Mouse (Mus musculus): ENCODE data around the gene Grin3b. TPM values are rescaled to one million over a fixed set of nuclear protein-coding genes. Genes with fewer than 3 reads are reported as not detected.
A peak's percentile ranks its signal among the peaks of the same experiment; 100 is the strongest.

Gene Grin3b
- total and polyA plus RNA-seq, 2 experiments from 2014 or later = 0.14 to 0.18 TPM

GRCm38 (mm10) chr10:79987771-79988505 lies 17.4 kb downstream of the Grin3b start:
- 13% methylated on average over 27 of the region's 27 CpGs for WGBS

GRCm38 (mm10) chr10:79988506-79989271 lies 18.2 kb downstream of the Grin3b start, which contains the start of gene Cnn2:
TSS of gene Cnn2 (plus strand) at chr10:79988584.
- peaks cover 30% of the 10 kb centered on the region for H3K27me3 ChIP-seq (ENCODE audit: insufficient read depth, low read length)
- peak within 1 kb of the TSS; percentile 43 for H3K9ac ChIP-seq
- WGBS = 1% methylated on average over 59 of the region's 59 CpGs
- no peaks in the 10 kb centered on the region for H3K36me3 ChIP-seq (ENCODE audit: insufficient read depth)
- ATAC-seq (no peak), DNase-seq (no peak)
- peak within 1 kb of the TSS; percentile 45 for H3K4me3 ChIP-seq (ENCODE audit: low read depth, low read length)
- no peak for TF ChIP-seq CTCF (IDR thresholded peaks at IDR 0.05; ENCODE audit: low read depth)
- H3K4me2 ChIP-seq (ENCODE audit: low read depth) = peak within 1 kb of the TSS; percentile 66
- no peak within 1 kb of the TSS for H3K27ac ChIP-seq (ENCODE audit: low read depth, low read length)
- H3K4me1 ChIP-seq (ENCODE audit: insufficient read depth) = peaks cover 6% of the 10 kb centered on the region; the same call in 1 of the 2 replicates
- no peaks in the 10 kb centered on the region for H3K9me3 ChIP-seq (ENCODE audit: low read length)

More at GRCm38 (mm10) chr10:79987771-79988505, 17.4 kb downstream of the Grin3b start:
- H3K27ac ChIP-seq (ENCODE audit: low read depth, low read length) = no peak overlapping the region
- peak overlapping the region; percentile 66 for H3K4me2 ChIP-seq (ENCODE audit: low read depth)
- TF ChIP-seq CTCF (IDR thresholded peaks at IDR 0.05; ENCODE audit: low read depth) = no peak
- no peaks in the 10 kb centered on the region for H3K9me3 ChIP-seq (ENCODE audit: low read length)
- H3K4me1 ChIP-seq (ENCODE audit: insufficient read depth) = peaks cover 13% of the 10 kb centered on the region; the same call in 1 of the 2 replicates
- no peaks in the 10 kb centered on the region for H3K36me3 ChIP-seq (ENCODE audit: insufficient read depth)
- no peak for ATAC-seq
- no peak for DNase-seq
- H3K9ac ChIP-seq = peak overlapping the region; percentile 43
- H3K27me3 ChIP-seq (ENCODE audit: insufficient read depth, low read length) = peaks cover 30% of the 10 kb centered on the region
- H3K4me3 ChIP-seq (ENCODE audit: low read depth, low read length) = peak overlapping the region; percentile 45

GRCm38 (mm10) chr10:79989272-79989786 lies 18.8 kb downstream of the Grin3b start:
- Histone ChIP-seq H3K9ac (no peak overlapping the region), H3K4me2 (ENCODE audit: low read depth) (peak overlapping the region; percentile 66; the same call in 1 of the 2 replicates), H3K27ac (ENCODE audit: low read depth, low read length) (no peak overlapping the region), H3K27me3 (ENCODE audit: insufficient read depth, low read length) (peaks cover 30% of the 10 kb centered on the region), H3K9me3 (ENCODE audit: low read length) (no peaks in the 10 kb centered on the region), H3K4me3 (ENCODE audit: low read depth, low read length) (no peak overlapping the region), H3K4me1 (ENCODE audit: insufficient read depth) (peaks cover 6% of the 10 kb centered on the region; the same call in 1 of the 2 replicates), H3K36me3 (ENCODE audit: insufficient read depth) (no peaks in the 10 kb centered on the region)
- no peak for TF ChIP-seq CTCF (IDR thresholded peaks at IDR 0.05; ENCODE audit: low read depth)
- DNase-seq (no peak), ATAC-seq (no peak)
- WGBS = 35% methylated on average over 8 of the region's 8 CpGs

GRCm38 (mm10) chr10:79989870-79990269 lies 19.4 kb downstream of the Grin3b start:
- no peak overlapping the region for H3K27ac ChIP-seq (ENCODE audit: low read depth, low read length)
- no peak overlapping the region for H3K4me3 ChIP-seq (ENCODE audit: low read depth, low read length)
- peaks cover 30% of the 10 kb centered on the region for H3K27me3 ChIP-seq (ENCODE audit: insufficient read depth, low read length)
- H3K4me2 ChIP-seq (ENCODE audit: low read depth) = no peak overlapping the region
- no peaks in the 10 kb centered on the region for H3K36me3 ChIP-seq (ENCODE audit: insufficient read depth)
- no peak for TF ChIP-seq CTCF (IDR thresholded peaks at IDR 0.05; ENCODE audit: low read depth)
- H3K4me1 ChIP-seq (ENCODE audit: insufficient read depth) = peaks cover 6% of the 10 kb centered on the region; the same call in 1 of the 2 replicates
- no peaks in the 10 kb centered on the region for H3K9me3 ChIP-seq (ENCODE audit: low read length)
- ATAC-seq = no peak
- no peak overlapping the region for H3K9ac ChIP-seq
- no peak for DNase-seq
- 24% methylated on average over 14 of the region's 15 CpGs for WGBS

- H3K27me3 ChIP-seq (ENCODE audit: insufficient read depth, low read length) = peaks cover 30% of the 10 kb centered on the region
These were observed 20.6 kb downstream of the Grin3b start for GRCm38 (mm10) chr10:79991099-79991498.

GRCm38 (mm10) chr10:79991548-79991947 lies 21.0 kb downstream of the Grin3b start:
- peaks cover 30% of the 10 kb centered on the region for H3K27me3 ChIP-seq (ENCODE audit: insufficient read depth, low read length)
- no peaks in the 10 kb centered on the region for H3K4me1 ChIP-seq (ENCODE audit: insufficient read depth)
- H3K4me3 ChIP-seq (ENCODE audit: low read depth, low read length) = no peak overlapping the region
- H3K9me3 ChIP-seq (ENCODE audit: low read length) = no peaks in the 10 kb centered on the region
- DNase-seq (no peak), ATAC-seq (no peak)
- no peaks in the 10 kb centered on the region for H3K36me3 ChIP-seq (ENCODE audit: insufficient read depth)
- TF ChIP-seq CTCF (IDR thresholded peaks at IDR 0.05; ENCODE audit: low read depth) = peak; percentile 34
- H3K4me2 ChIP-seq (ENCODE audit: low read depth) = no peak overlapping the region
- no peak overlapping the region for H3K27ac ChIP-seq (ENCODE audit: low read depth, low read length)
- 88% methylated on average over 6 of the region's 6 CpGs for WGBS
- no peak overlapping the region for H3K9ac ChIP-seq

More at GRCm38 (mm10) chr10:79991099-79991498, 20.6 kb downstream of the Grin3b start:
- Histone ChIP-seq H3K9ac (no peak overlapping the region), H3K27ac (ENCODE audit: low read depth, low read length) (no peak overlapping the region), H3K9me3 (ENCODE audit: low read length) (no peaks in the 10 kb centered on the region), H3K36me3 (ENCODE audit: insufficient read depth) (no peaks in the 10 kb centered on the region), H3K4me1 (ENCODE audit: insufficient read depth) (peaks cover 4% of the 10 kb centered on the region; the same call in 1 of the 2 replicates), H3K4me2 (ENCODE audit: low read depth) (no peak overlapping the region), H3K4me3 (ENCODE audit: low read depth, low read length) (no peak overlapping the region)
- DNase-seq (no peak), ATAC-seq (no peak)
- no peak for TF ChIP-seq CTCF (IDR thresholded peaks at IDR 0.05; ENCODE audit: low read depth)
- WGBS = 56% methylated on average over 12 of the region's 12 CpGs

All from forebrain, postnatal 0 days (tissue).